Mouse (Mus musculus) retina, embryonic 14.5 days (tissue): ENCODE data around the gene Gm17545.
"Not testable (repeated sequence)": the region's sequence is repeated elsewhere in the genome, so short reads cannot be mapped to it uniquely, and the experiment has no call there.

Source experiments
- DNase-seq: peaks from one replicate; pipeline ENCODE4 v3.0.0-alpha.2; 2015; ENCODE audit warnings: low spot score

The Gm17545 gene

DNA sequence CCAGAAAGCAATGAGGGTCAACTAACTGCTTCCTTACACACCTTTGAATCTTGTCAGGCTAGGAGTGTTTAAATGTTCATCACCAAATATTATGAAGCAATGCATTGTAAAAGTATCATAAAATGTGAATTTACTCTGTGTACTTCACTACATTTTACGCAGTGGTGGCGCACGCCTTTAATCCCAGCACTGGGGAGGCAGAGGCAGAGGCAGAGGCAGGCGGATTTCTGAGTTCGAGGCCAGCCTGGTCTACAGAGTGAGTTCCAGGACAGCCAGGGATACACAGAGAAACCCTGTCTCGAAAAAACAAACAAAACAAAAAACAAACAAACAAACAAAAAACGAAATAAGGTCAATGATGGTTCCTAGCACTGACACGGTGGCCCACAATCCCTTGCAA lies at the start of gene Gm17545:
Gene Gm17545, plus strand, starts transcription at position 301 of the 400 bp plus-strand sequence.
- DNase-seq: not testable (repeated sequence)

DNA sequence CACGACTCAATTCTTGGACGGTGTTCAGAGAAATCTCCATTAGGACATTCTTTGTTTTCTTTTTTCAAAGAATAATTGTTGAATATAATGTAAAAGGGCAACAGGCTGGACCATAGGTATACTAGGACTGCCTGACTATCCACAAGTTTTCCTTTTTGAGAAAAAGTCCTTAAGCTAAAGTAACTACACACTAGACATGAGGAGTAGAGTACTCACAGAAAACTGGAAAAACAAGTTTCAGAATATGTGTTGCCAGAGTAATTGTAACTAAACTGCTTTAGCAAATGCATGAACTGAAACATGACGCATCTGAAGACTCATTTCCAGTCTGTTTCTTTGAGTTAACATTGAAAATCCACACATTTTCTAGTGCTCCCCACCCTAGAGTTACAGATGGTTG lies 48.7 kb upstream of the Gm17545 start:
- DNase-seq: no peak

DNA sequence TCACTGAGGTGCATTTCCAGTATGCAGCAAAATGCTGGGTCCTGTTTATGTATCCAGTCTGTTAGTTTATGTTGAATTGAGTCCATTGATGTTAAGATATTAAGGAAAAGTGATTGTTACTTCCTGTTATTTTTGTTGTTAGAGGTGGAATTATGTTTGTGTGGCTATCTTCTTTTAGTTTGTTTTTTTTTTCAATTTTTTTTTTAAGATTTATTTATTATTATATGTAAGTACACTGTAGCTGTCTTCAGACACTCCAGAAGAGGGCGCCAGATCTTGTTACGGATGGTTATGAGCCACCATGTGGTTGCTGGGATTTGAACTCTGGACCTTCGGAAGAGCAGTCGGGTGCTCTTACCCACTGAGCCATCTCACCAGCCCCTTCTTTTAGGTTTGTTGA lies 46.5 kb upstream of the Gm17545 start:
- DNase-seq: not testable (repeated sequence)

GRCm38 (mm10) chr9:22408344-22408743 lies 45.7 kb upstream of the Gm17545 start:
- DNase-seq: not testable (repeated sequence)

GRCm38 (mm10) chr9:22409501-22409900 lies 44.6 kb upstream of the Gm17545 start:
- DNase-seq: no peak

DNA sequence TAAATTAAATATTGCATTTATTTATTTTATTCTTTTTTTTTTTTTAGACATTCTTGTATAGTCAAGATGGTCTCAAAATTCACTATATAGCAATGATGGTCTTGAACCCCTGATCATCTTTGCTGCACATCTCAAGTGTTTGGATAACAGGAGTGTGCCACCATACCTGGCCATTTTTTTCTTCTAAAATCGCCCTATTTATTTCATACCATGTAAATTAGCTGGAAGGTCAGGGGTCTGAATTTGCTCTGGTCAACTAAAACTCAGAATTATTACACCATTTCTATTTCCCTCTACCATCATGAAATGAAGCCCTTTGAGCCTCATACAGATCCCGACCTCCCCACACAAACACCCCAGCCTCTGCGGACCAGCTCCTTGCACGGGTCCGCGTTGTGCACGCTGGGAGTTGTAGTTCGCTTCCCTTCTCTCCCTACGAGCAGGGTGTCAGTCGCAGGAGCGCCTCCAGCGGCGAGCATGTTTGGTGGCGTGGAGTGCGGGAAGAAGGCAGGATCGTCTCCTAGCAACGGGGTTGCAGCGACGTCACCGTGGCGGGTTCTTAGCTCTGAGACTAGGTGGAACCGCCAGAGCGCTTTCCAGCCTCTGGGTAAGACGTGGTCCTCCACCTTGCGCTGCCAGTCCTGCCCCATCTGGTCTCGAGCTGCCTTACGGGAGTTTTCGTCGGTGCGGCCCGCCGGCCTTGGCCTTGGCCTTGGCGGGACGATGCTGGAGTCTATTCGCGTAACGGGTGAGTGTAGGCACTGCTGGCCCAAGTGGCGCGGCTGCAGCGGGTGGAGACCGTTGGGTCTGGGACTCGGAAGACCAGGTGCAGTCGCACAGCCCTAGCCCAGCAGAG lies 42.9 kb upstream of the Gm17545 start, which contains the start of gene 9530077C05Rik:
Gene 9530077C05Rik, plus strand, starts transcription at position 512 of the 856 bp plus-strand sequence.
- peak; percentile 98 for DNase-seq

DNA sequence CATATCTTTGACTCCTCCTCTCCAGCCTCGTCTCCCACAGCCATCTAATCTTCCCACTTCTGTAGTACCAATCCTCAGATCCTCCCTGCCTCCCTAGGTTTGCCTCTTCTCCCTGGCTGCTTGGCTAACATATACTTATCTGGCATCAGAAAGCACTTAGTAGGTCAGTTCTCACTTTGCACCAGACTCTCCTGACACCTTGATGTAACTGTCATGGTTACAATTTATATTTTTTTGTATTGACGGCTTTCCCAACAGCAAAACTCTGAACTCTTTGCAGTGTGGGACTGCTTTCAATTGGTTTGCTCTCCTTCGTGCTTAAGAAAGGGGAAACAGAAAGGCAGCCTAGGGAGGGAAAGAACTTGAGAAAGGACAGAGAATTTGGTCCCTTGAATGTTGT lies 37.9 kb upstream of the Gm17545 start:
- no peak for DNase-seq

GRCm38 (mm10) chr9:22417547-22417946 lies 36.5 kb upstream of the Gm17545 start:
- no peak for DNase-seq

DNA sequence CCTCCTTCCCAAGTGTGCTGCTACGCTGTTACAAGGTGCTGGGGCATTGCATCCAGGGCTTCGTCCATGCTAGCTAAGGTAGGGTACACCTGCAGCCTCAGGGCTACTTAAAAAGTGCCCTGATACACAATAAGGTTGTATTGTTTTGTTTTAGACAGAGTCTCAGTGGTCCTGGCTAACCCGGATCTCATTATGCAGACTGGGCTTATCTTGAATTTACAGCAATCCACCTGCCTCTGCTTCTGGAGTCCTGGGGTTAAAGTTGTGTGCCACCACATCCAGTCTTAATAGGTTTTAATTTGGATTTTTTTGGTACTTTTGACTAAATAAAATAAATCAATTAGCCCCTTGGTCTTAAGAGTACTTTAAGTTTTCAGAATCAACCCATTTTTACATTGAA lies 34.2 kb upstream of the Gm17545 start:
- DNase-seq: no peak

DNA sequence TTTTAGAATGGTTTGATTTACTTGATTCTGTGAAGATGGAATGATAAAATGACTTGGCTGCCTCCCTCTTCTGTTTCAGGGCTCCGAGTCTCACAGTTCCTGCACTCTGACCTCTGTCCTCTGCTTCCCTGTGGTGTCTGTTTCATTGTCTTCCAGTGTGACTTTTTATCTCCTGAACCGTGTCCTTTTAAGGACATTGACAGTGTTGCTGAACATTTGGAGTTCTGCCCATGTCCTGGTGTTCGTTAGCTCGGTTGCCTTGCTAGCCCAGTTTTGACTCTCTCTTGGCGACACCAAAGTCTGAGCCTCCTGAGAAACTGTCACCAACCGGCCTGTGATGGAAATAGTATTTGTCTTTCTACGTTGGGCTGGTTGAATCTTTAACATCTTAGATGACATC lies 33.6 kb upstream of the Gm17545 start:
- DNase-seq: no peak

GRCm38 (mm10) chr9:22422559-22422958 lies 31.5 kb upstream of the Gm17545 start:
- DNase-seq: no peak

GRCm38 (mm10) chr9:22423507-22423906 lies 30.6 kb upstream of the Gm17545 start:
- no peak for DNase-seq

GRCm38 (mm10) chr9:22424196-22424595 lies 29.9 kb upstream of the Gm17545 start:
- DNase-seq: no peak

DNA sequence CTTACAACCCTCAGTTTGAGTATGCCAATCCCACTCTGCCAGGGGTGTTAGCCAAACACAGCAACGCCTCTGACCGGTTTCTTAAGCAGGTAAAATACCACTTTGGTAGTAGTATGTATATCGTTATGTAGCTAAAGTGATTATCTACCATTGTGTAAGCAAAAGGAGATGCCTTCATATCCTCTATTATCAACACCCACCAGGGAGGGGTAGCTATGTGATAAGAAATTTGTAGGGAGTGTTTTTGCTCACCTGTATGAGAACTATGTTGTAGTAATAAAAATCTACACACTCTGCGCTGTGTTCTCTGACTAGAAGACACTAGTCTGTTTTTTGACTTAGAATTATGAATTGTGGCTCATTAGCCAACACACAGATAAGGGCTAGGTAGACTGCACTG lies 29.4 kb upstream of the Gm17545 start:
- no peak for DNase-seq

DNA sequence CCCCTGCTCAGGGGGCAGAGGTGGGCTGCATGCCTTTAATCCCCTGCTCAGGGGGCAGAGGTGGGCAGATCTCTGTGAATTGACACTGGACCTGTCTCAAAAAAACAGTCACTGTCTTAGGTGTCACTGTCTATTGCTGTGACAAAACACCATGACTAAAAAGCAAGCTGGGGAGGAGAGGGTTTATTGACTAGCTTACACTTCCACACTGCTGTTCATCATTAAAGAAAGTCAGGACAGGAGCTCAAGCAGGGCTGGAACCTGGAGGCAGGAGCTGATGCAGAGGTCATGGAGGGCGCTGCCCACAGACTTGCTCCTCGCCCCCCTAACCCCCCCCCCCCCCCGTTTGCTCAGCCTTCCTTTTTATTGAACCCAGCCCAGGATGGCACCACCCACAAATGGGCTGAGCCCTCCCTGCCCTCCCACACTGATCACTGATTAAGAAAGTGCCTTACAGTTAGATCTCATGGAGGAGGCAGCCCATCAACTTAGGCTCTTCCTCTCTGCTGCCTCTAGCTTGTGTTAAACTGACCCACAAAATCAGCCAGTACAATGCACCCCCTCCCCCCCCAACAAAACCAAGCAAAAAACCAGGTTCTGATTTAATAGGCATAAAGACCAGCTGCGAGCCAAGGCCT lies 25.9 kb upstream of the Gm17545 start:
- DNase-seq: no peak

DNA sequence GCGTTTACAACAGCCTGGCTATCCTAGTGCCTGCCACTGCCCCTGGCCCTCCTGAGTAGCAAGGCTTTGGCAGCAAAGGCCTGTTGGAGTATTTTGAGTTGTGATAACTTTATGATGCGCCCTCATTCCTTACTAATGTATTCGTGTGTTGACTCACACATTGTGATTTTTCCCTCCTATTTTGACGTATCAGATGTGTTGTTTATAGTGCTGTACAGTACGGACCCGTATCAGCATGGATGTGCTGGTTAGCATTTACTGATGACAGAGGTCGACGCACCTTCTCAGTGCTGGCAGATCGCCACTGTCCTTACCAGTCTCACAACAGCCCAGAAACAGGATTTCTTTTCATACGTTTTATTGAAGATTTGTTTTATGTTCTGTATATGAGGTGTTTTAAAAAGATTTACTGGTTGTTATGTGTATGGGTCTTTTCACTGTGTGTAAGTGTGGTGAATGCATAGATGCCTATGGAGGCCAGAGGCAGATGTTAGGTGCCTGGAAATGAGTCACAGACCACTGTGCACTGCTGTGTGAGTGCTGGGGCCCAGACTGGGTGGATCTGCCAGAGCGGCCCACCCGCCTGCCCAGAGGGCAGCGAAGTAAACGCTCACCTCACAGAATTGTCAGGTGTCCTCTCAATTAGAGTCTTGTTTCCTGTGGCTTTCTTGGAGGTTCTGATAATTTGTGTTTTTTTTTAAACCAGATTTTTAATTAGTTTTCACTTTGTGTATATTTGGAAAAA lies 25.3 kb upstream of the Gm17545 start:
- DNase-seq: no peak

DNA sequence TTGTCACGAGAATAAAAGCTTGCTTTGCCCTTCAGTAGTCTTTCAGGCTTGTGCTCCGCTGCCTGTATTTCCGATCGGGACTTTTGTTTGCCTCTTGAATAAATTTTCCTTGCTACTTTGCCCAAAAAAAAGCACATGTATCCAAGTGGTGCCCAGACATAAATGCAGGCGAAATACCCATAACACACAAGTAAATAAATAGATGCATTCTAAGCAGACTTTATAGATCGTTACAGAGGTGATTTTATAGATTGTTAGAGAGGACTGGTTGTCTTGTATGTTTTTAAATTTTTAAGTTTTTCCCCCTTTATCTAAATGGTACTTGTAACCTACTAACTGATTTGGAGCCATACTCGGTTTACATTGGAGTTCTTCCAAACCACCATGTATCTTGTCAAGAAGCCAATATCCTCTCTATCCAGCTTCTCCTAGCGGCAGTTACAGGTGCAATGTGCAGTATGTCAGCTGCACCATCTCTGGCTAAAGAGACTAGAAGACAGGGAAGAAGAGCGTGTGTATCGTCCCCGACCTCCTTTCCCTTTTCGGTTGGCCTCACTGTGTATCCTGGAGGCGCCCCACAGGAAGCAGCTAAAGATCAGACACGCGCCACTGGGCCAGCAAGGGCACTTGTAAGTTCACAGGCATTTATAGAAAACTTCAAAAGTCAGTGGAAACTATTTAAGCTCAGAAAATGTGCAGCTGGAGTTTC lies 24.4 kb upstream of the Gm17545 start:
- peak; percentile 17 for DNase-seq

- DNase-seq: no peak
Observed at GRCm38 (mm10) chr9:22430315-22430840, 23.7 kb upstream of the Gm17545 start.

DNA sequence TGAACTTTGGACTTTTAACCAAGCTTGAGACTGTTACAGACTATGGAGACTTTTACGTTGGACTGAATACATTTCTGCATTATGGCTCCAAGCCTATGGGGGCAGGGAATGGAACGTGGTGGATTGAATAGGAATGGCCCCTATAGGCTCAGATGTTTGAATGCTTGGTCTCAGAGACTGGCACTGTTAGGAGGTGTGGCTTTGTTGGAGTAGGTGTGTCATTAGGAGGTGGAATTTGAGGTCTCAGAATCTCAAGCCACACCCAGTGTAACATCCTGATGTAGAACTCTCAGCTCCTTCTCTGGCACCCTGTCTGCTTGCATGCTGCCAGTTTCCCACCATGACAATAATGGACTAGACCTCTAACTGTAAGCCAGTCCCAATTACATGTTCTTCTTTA lies 20.9 kb upstream of the Gm17545 start:
- DNase-seq: no peak

DNA sequence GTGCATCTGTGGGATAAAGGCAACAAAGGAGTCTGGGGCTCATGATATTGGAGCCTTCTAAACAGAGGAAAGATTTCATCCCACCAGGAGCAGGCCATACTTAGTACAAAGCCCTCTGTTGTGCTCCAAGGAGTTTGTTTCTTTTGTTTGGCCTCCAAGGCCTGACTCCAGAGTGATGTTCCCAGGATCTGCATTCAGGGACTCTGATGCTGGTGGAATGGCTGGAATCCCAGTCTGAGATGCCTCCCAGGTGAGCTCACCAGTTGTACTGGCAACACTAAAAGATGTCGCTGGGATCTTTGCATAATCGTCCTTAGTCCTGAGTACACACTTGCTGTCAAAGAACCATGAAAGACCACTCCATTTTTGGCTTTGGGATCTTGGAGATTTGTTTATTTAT lies 20.0 kb upstream of the Gm17545 start:
- DNase-seq: no peak

GRCm38 (mm10) chr9:22438826-22439225 lies 15.3 kb upstream of the Gm17545 start:
- DNase-seq: no peak

- DNase-seq: no peak
Observed at GRCm38 (mm10) chr9:22443157-22443556, 10.9 kb upstream of the Gm17545 start.
